Mouse (Mus musculus): ENCODE data around the gene Rnpepl1. TPM values are rescaled to one million over a fixed set of nuclear protein-coding genes. Genes with fewer than 3 reads are reported as not detected.

Rnpepl1 gene
- polyA plus RNA-seq, 2 experiments = 39.9 to 51.7 TPM

- peak; percentile 41 for ATAC-seq (ENCODE audit: low FRiP score, low read depth)
- Histone ChIP-seq H3K4me3 (replicated peaks; ENCODE audit: low read length) (peak overlapping the region; percentile 76), H3K27me3 (ENCODE audit: control insufficient read depth, insufficient read depth, low read length) (no peaks in the 10 kb centered on the region), H3K4me1 (ENCODE audit: control insufficient read depth, insufficient read depth, low read length) (peaks cover 24% of the 10 kb centered on the region), H3K27ac (replicated peaks; ENCODE audit: low read depth, low read length) (peak overlapping the region; percentile 86), H3K9ac (ENCODE audit: low read depth, low read length, severe bottlenecking) (peak overlapping the region; percentile 90), H3K4me2 (replicated peaks; ENCODE audit: low read depth, low read length, severe bottlenecking) (peak overlapping the region; percentile 90), H3K9me3 (ENCODE audit: control insufficient read depth, low read length) (no peaks in the 10 kb centered on the region), H3K36me3 (ENCODE audit: control insufficient read depth, insufficient read depth, low read length) (peaks cover 25% of the 10 kb centered on the region)
- 1% methylated on average over 22 of the region's 85 CpGs for WGBS
- no peak for DNase-seq (ENCODE audit: low spot score)
- no peak for TF ChIP-seq POLR2A (IDR thresholded peaks at IDR 0.05; ENCODE audit: borderline replicate concordance, extremely low read depth, insufficient read depth, insufficient read length)
These were observed 540 bp downstream of the Rnpepl1 start for GRCm38 (mm10) chr1:92910925-92911720.

DNA sequence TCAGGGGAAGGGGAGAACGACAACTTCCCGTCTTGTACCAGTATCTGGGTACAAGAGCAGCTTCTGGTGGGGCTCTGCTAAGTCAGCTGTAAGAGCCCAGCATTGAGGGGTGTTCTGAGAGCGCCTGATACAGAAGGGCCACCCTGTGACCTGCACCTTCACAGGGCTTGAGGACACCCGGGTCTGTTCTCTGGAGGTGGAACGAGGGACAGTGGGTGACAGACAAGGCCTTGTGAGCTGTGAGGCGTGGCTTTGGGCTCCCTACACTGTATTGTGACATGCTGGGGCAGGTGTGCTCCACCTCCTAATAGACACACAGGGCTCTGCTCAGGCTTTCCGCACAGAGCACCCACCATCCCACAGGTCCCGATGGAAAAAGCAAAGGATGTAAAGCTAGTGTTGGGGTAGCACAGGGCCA lies 1.1 kb downstream of the Rnpepl1 start:
- H3K27ac ChIP-seq (replicated peaks; ENCODE audit: low read depth, low read length) = peak overlapping the region; percentile 86
- peak overlapping the region; percentile 90 for H3K9ac ChIP-seq (ENCODE audit: low read depth, low read length, severe bottlenecking)
- no peaks in the 10 kb centered on the region for H3K9me3 ChIP-seq (ENCODE audit: control insufficient read depth, low read length)
- peak overlapping the region; percentile 90 for H3K4me2 ChIP-seq (replicated peaks; ENCODE audit: low read depth, low read length, severe bottlenecking)
- peak overlapping the region; percentile 76 for H3K4me3 ChIP-seq (replicated peaks; ENCODE audit: low read length)
- H3K4me1 ChIP-seq (ENCODE audit: control insufficient read depth, insufficient read depth, low read length) = peaks cover 24% of the 10 kb centered on the region
- no peak for TF ChIP-seq POLR2A (IDR thresholded peaks at IDR 0.05; ENCODE audit: borderline replicate concordance, extremely low read depth, insufficient read depth, insufficient read length)
- ATAC-seq (ENCODE audit: low FRiP score, low read depth) = no peak
- peaks cover 31% of the 10 kb centered on the region for H3K36me3 ChIP-seq (ENCODE audit: control insufficient read depth, insufficient read depth, low read length)
- H3K27me3 ChIP-seq (ENCODE audit: control insufficient read depth, insufficient read depth, low read length) = no peaks in the 10 kb centered on the region
- WGBS = 38% methylated on average over 8 of the region's 8 CpGs
- no peak for DNase-seq (ENCODE audit: low spot score)

GRCm38 (mm10) chr1:92912286-92912685 lies 1.7 kb downstream of the Rnpepl1 start:
- no peak for TF ChIP-seq POLR2A (IDR thresholded peaks at IDR 0.05; ENCODE audit: borderline replicate concordance, extremely low read depth, insufficient read depth, insufficient read length)
- H3K4me1 ChIP-seq (ENCODE audit: control insufficient read depth, insufficient read depth, low read length) = peaks cover 24% of the 10 kb centered on the region
- H3K27me3 ChIP-seq (ENCODE audit: control insufficient read depth, insufficient read depth, low read length) = no peaks in the 10 kb centered on the region
- peak overlapping the region; percentile 90; the same call in 1 of the 2 replicates for H3K9ac ChIP-seq (ENCODE audit: low read depth, low read length, severe bottlenecking)
- 35% methylated on average over 1 of the region's 1 CpGs for WGBS
- DNase-seq (ENCODE audit: low spot score) (no peak), ATAC-seq (ENCODE audit: low FRiP score, low read depth) (no peak)
- H3K27ac ChIP-seq (replicated peaks; ENCODE audit: low read depth, low read length) = no peak overlapping the region; the same call in 1 of the 2 replicates
- no peaks in the 10 kb centered on the region for H3K9me3 ChIP-seq (ENCODE audit: control insufficient read depth, low read length)
- H3K4me3 ChIP-seq (replicated peaks; ENCODE audit: low read length) = peak overlapping the region; percentile 76
- peaks cover 37% of the 10 kb centered on the region for H3K36me3 ChIP-seq (ENCODE audit: control insufficient read depth, insufficient read depth, low read length)
- peak overlapping the region; percentile 90 for H3K4me2 ChIP-seq (replicated peaks; ENCODE audit: low read depth, low read length, severe bottlenecking)

- H3K9me3 ChIP-seq (ENCODE audit: control insufficient read depth, low read length) = no peaks in the 10 kb centered on the region
- H3K27me3 ChIP-seq (ENCODE audit: control insufficient read depth, insufficient read depth, low read length) = no peaks in the 10 kb centered on the region
- H3K4me2 ChIP-seq (replicated peaks; ENCODE audit: low read depth, low read length, severe bottlenecking) = no peak overlapping the region
- peaks cover 56% of the 10 kb centered on the region for H3K36me3 ChIP-seq (ENCODE audit: control insufficient read depth, insufficient read depth, low read length)
- no peak overlapping the region for H3K9ac ChIP-seq (ENCODE audit: low read depth, low read length, severe bottlenecking)
- 84% methylated on average over 3 of the region's 4 CpGs for WGBS
- H3K4me3 ChIP-seq (replicated peaks; ENCODE audit: low read length) = no peak overlapping the region
- no peak overlapping the region for H3K27ac ChIP-seq (replicated peaks; ENCODE audit: low read depth, low read length)
- DNase-seq (ENCODE audit: low spot score) (no peak), ATAC-seq (ENCODE audit: low FRiP score, low read depth) (no peak)
- H3K4me1 ChIP-seq (ENCODE audit: control insufficient read depth, insufficient read depth, low read length) = peaks cover 20% of the 10 kb centered on the region
- TF ChIP-seq POLR2A (IDR thresholded peaks at IDR 0.05; ENCODE audit: borderline replicate concordance, extremely low read depth, insufficient read depth, insufficient read length) = no peak
These were observed 3.7 kb downstream of the Rnpepl1 start for GRCm38 (mm10) chr1:92914239-92914638.

- no peak for TF ChIP-seq POLR2A (IDR thresholded peaks at IDR 0.05; ENCODE audit: borderline replicate concordance, extremely low read depth, insufficient read depth, insufficient read length)
- WGBS = 94% methylated on average over 11 of the region's 11 CpGs
- no peak overlapping the region for H3K4me3 ChIP-seq (replicated peaks; ENCODE audit: low read length)
- H3K36me3 ChIP-seq (ENCODE audit: control insufficient read depth, insufficient read depth, low read length) = peaks cover 64% of the 10 kb centered on the region
- peaks cover 14% of the 10 kb centered on the region for H3K4me1 ChIP-seq (ENCODE audit: control insufficient read depth, insufficient read depth, low read length)
- no peak for ATAC-seq (ENCODE audit: low FRiP score, low read depth)
- no peak overlapping the region for H3K9ac ChIP-seq (ENCODE audit: low read depth, low read length, severe bottlenecking)
- no peak for DNase-seq (ENCODE audit: low spot score)
- H3K4me2 ChIP-seq (replicated peaks; ENCODE audit: low read depth, low read length, severe bottlenecking) = no peak overlapping the region
- no peaks in the 10 kb centered on the region for H3K9me3 ChIP-seq (ENCODE audit: control insufficient read depth, low read length)
- H3K27me3 ChIP-seq (ENCODE audit: control insufficient read depth, insufficient read depth, low read length) = no peaks in the 10 kb centered on the region
- H3K27ac ChIP-seq (replicated peaks; ENCODE audit: low read depth, low read length) = no peak overlapping the region
These were observed 4.4 kb downstream of the Rnpepl1 start for GRCm38 (mm10) chr1:92914993-92915392.
